35 mouse cellular contexts compared by ENCODE assay signal in the genomic region with DNA sequence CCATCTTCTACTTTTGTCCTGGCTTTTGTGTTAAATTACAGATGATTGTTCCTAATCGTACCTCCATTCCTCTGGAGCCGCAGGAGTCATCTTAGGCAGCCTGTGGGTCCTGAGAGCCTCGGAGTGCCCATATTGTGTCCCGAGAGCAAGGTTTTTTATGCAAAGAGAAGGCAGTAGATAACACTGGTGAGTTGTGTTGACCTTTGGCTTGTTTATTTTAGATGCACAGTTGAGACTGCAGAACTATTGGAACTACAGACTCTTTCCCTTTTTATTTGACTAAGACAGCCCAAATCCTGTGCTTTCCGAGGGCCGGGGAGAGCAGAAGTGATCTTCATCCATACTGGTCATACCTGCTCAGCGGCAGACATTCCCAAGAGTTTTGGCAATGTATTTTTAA. TPM values are rescaled to one million over a fixed set of nuclear protein-coding genes. Genes with fewer than 3 reads are reported as not detected.
A peak's percentile ranks its signal among the peaks of the same experiment; 100 is the strongest.
DNase-seq lines count a peak whose midpoint lies in the region; ATAC-seq and TF ChIP-seq lines count a peak whose summit lies in the region.
"Had no signal": no experiment of that assay in that cellular context is flagged by ENCODE, and none has a peak within 500 bp of the region (broad histone marks: within the 10 kb centered on the region; RNA-seq: fewer than 3 reads in every experiment).

No protein-coding gene starts in this region.

- no peak for TF ChIP-seq POLR2A in liver, adult 2 months (IDR thresholded peaks at IDR 0.05; ENCODE audit: extremely low read depth, insufficient read depth, low read length)

- no peak overlapping the region; the same call in 1 of the 2 replicates for H3K27ac ChIP-seq in liver, adult 2 months (replicated peaks; ENCODE audit: insufficient read depth, low read depth, low read length)
- no peak overlapping the region for H3K27ac ChIP-seq in liver, embryonic 16.5 days (ENCODE audit: low read length)
- H3K27ac ChIP-seq: embryonic facial prominence, embryonic 12.5 days; embryonic facial prominence, embryonic 15.5 days; gastrocnemius, adult 2 months; heart, embryonic 15.5 days; hindbrain, embryonic 10.5 days; hindbrain, embryonic 13.5 days had no signal

- no peak overlapping the region for H3K4me3 ChIP-seq in liver, adult 2 months (ENCODE audit: insufficient read depth, low read depth, low read length)
- H3K4me3 ChIP-seq in liver, embryonic 16.5 days (ENCODE audit: low read depth, low read length): no peak overlapping the region
- H3K4me3 ChIP-seq: embryonic facial prominence, embryonic 12.5 days; embryonic facial prominence, embryonic 15.5 days; gastrocnemius, adult 2 months; heart, embryonic 12.5 days; heart, embryonic 15.5 days; hindbrain, embryonic 10.5 days; hindbrain, embryonic 13.5 days had no signal

- no peaks in the 10 kb centered on the region for H3K27me3 ChIP-seq in liver, adult 2 months (ENCODE audit: control insufficient read depth, insufficient read depth, low read length)
- no peaks in the 10 kb centered on the region for H3K27me3 ChIP-seq in liver, embryonic 16.5 days (ENCODE audit: control insufficient read depth, insufficient read depth, low read depth, low read length)
- H3K27me3 ChIP-seq: CH12.LX; embryonic facial prominence, embryonic 12.5 days; embryonic facial prominence, embryonic 15.5 days; heart, embryonic 12.5 days; heart, embryonic 15.5 days; hindbrain, embryonic 13.5 days had no signal

- no peaks in the 10 kb centered on the region for H3K9me3 ChIP-seq in liver, embryonic 16.5 days (replicated peaks; ENCODE audit: control insufficient read depth, low read length)
- H3K9me3 ChIP-seq: embryonic facial prominence, embryonic 12.5 days; embryonic facial prominence, embryonic 15.5 days; G1E; heart, embryonic 15.5 days; hindbrain, embryonic 10.5 days; hindbrain, embryonic 13.5 days had no signal

- no peak for TF ChIP-seq CTCF in liver, adult 2 months (IDR thresholded peaks at IDR 0.05; ENCODE audit: low read depth, low read length)

- H3K4me1 ChIP-seq in liver, adult 2 months (ENCODE audit: control insufficient read depth, insufficient read depth, low read length): peaks cover 6% of the 10 kb centered on the region
- H3K4me1 ChIP-seq in liver, embryonic 16.5 days (ENCODE audit: control insufficient read depth, low read depth, low read length): no peaks in the 10 kb centered on the region
- H3K4me1 ChIP-seq: embryonic facial prominence, embryonic 12.5 days; embryonic facial prominence, embryonic 15.5 days; heart, embryonic 12.5 days; heart, embryonic 15.5 days; hindbrain, embryonic 10.5 days; hindbrain, embryonic 13.5 days had no signal

- peak; percentile 57 for DNase-seq in liver, adult 2 months (ENCODE audit: extremely low read depth, low read depth, low spot score)
- DNase-seq in liver (no peak), R1 (ENCODE audit: low read depth, low spot score) (peak; percentile 27), adipocyte (ENCODE audit: low spot score) (no peak)
- peak; percentile 13 for DNase-seq in yolk sac, embryonic 10.5 days (ENCODE audit: low spot score)
- no peak for DNase-seq in layer of hippocampus, adult 11-12 months (ENCODE audit: low spot score)
- DNase-seq: adrenal gland, postnatal 36 days; cerebellum, adult 18-20 months; cerebellum, adult 9-10 months; cerebellum, postnatal 25 days; forebrain, postnatal 0 days; gastrocnemius, adult 2 months; gastrocnemius, postnatal 14 days; heart, adult 18-20 months; heart, postnatal 10 days; heart, postnatal 36 days had no signal

- H3K9ac ChIP-seq in liver, adult 2 months (ENCODE audit: low read depth, low read length): no peak overlapping the region
- no peak overlapping the region for H3K9ac ChIP-seq in liver, embryonic 16.5 days (ENCODE audit: low read depth, low read length)
- H3K9ac ChIP-seq: embryonic facial prominence, embryonic 12.5 days; embryonic facial prominence, embryonic 15.5 days; forebrain, postnatal 0 days; heart, embryonic 12.5 days; heart, embryonic 15.5 days; hindbrain, embryonic 13.5 days had no signal

- no peaks in the 10 kb centered on the region for H3K36me3 ChIP-seq in liver, adult 2 months (ENCODE audit: control insufficient read depth, insufficient read depth, low read length)
- H3K36me3 ChIP-seq in liver, embryonic 16.5 days (ENCODE audit: control insufficient read depth, insufficient read depth): no peaks in the 10 kb centered on the region
- H3K36me3 ChIP-seq: embryonic facial prominence, embryonic 12.5 days; embryonic facial prominence, embryonic 15.5 days; G1E; heart, embryonic 12.5 days; heart, embryonic 15.5 days; hindbrain, embryonic 10.5 days; hindbrain, embryonic 13.5 days had no signal

- ATAC-seq in liver, embryonic 16.5 days (ENCODE audit: low read depth): peak; percentile 69
- ATAC-seq: activated CD4-positive, CD25-positive, alpha-beta regulatory T cell, adult 4 months; forebrain, embryonic 14.5 days; forebrain, postnatal 0 days; hindbrain, embryonic 16.5 days; Patski had no signal

- 23% methylated on average over 7 of the region's 7 CpGs for WGBS in liver, adult 2 months
- WGBS in liver, embryonic 16.5 days (ENCODE audit: insufficient replicate concordance): 51% methylated on average over 7 of the region's 7 CpGs

- H3K79me2 ChIP-seq in liver, adult 2 months (ENCODE audit: control insufficient read depth, insufficient read depth, low read length): no peaks in the 10 kb centered on the region

- H3K4me2 ChIP-seq in liver, embryonic 16.5 days (ENCODE audit: low read depth, low read length): 0 out of 2 replicates have a peak overlapping the region, but pooled peaks have one; percentile 4
- H3K4me2 ChIP-seq: embryonic facial prominence, embryonic 12.5 days; embryonic facial prominence, embryonic 15.5 days; heart, embryonic 12.5 days; heart, embryonic 15.5 days; hindbrain, embryonic 13.5 days had no signal

RNA-seq across cellular contexts. Expression of gene Gm17728, which starts 24.4 kb away (rescaled TPM):
- total RNA-seq in liver, adult 2 months (2014; rRNA removed): not detected in 2 replicates
- not detected in 2 replicates for polyA plus RNA-seq in liver, adult 2 months (2012; rRNA removed)
- 0.37 TPM in 1 of 2 replicates, not detected in the other for polyA plus RNA-seq in liver, embryonic 16.5 days (2015; fragmentation: Nextera tagmentation; extraction: Ambion mirVana)
- total RNA-seq: adrenal gland, adult 18-20 months; adrenal gland, postnatal 10 days; adrenal gland, postnatal 36 days; common myeloid progenitor, adult 5-6 weeks; forebrain, postnatal 0 days; G1E; gastrocnemius, adult 2 months; gastrocnemius, postnatal 14 days; heart, adult 18-20 months; heart, postnatal 10 days; heart, postnatal 36 days had no signal
- polyA plus RNA-seq: embryonic facial prominence, embryonic 12.5 days; forebrain, embryonic 11.5 days; forebrain, embryonic 14.5 days; forebrain, postnatal 0 days; frontal cortex, adult 2 months; G1E; gonadal fat pad, adult 2 months; heart, embryonic 12.5 days; heart, embryonic 15.5 days; hindbrain, embryonic 10.5 days; hindbrain, embryonic 13.5 days; hindbrain, embryonic 16.5 days; Patski had no signal

Comparison
In these comparisons a context has a peak if more than half of its experiments do, and no peak if none do; other contexts are left out.
1. DNase-seq: peak in liver, adult 2 months (single experiment), R1 (single experiment) and yolk sac, embryonic 10.5 days (single experiment); none in liver (single experiment), adipocyte (single experiment) and layer of hippocampus, adult 11-12 months (single experiment).